Mouse (Mus musculus) G1E (cell line): ENCODE measurements around the gene Orc3.

ENCODE experiments used
- CTCF ChIP-seq: IDR thresholded peaks from 2 replicates; pipeline ENCODE4 v1.5.1; 2012; ENCODE audit warnings: low read depth, low read length, inconsistent platforms, mixed read lengths
- GATA1 ChIP-seq: IDR thresholded peaks from 2 replicates; pipeline ENCODE4 v1.6.1; 2012; ENCODE audit warnings: borderline replicate concordance, low read length, inconsistent platforms, mixed read lengths
- POLR2AphosphoS5 ChIP-seq: IDR thresholded peaks from 2 replicates; pipeline ENCODE4 v1.6.1; 2012; ENCODE audit warnings: low read depth, low read length, inconsistent platforms; ENCODE audit not compliant: insufficient replicate concordance

- no peak for TF ChIP-seq GATA1
- TF ChIP-seq CTCF = no peak
- no peak for TF ChIP-seq POLR2AphosphoS5
These were observed 60.1 kb downstream of the Orc3 start for GRCm38 (mm10) chr4:34554596-34554995.
